Mouse (Mus musculus): ENCODE data around the gene Clcn3.
A peak's percentile ranks its signal among the peaks of the same experiment; 100 is the strongest.

Gene Clcn3

DNA sequence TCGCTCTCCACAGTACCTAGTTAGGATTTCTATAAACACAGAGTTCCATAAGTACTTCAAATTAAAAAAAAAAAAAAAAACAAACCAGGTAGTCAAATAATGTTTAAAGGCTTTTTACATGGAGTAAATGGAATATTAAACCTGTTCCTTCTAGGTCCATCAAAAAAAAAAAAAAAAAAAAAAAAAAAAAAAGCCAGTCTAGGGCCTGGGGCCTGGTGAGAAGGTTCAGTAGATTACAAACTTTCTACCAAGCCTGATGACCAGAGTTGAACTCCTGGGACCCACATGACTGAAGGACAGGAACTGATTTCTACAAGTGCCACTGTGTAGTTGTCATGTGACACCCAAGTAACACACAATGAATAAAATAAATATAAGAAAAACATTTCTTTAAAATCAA lies 31.3 kb downstream of the Clcn3 start:
- no peak for DNase-seq

DNA sequence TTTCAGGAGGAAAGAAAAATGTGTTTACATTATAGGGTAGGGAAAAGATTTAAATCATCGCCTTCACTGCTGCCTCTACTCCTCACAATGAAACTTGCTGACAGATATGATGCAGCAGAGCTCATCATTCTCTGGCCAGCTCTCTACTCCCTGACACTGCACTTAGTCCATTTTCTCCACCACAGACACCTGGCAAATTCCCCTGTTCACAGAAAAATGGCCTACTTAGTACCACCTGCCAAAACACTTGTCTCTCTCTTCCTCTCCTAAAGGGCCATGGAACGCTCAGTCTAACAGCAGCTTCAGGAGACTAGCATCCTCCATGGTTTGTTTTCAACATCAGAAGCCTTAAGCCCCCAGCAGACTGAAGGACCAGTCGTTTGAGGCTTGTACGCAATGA lies 31.8 kb downstream of the Clcn3 start:
- no peak for DNase-seq

DNA sequence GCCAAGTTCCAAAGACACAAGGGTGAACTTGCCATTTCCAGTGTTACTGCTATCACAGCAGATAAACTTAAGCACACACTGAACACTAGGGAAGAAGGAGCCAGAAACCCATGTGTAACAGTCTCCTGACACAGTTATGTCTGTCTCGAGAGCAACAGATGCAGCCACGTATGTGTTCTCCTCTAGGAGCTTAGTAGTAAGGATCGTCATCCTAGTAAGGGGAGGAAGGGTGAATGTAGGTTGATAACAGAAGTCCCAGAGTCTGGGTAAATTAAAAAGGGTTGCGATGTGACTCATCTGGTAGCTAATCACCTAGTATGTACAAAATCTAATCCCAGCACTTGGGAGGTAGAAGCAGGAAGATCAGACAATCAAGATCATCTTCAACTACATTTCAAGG lies 33.2 kb downstream of the Clcn3 start:
- no peak for DNase-seq

DNA sequence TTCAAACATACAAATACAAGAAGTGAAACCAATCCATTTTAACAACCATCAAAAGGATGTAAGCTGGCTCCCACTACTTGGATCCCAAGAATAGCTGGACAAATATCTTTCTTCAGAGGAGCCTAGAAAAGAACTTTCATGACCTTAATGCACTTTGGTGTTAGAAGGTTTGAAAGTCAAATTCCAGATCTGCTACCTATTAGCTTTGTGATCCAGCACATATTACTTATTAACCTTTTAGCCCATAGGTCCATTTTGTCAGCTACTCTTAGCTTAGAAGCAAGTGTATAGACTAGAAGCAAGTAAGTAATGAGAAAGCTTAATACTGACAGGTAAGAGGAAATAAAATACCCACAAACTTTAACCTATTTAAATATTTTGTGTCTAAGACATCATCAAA lies 35.6 kb downstream of the Clcn3 start:
- no peak for DNase-seq

DNA sequence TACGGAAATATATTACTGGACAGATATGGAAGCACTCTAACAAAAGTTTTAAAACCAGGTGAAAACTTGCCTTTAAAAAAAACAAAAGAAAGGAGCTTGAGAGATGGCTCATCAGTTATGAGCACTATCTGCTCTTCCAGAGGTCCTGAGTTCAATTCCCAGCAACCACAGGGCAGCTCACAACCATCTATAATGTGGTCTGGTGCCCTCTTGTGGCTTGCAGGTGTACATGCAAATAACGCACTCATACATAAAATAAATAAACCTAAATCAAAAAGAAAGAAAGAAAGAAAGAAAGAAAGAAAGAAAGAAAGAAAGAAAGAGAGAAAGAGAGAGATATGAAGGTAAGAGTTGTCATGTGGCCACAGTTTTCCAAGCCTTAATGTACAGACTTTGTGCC lies 40.2 kb downstream of the Clcn3 start:
- no peak for DNase-seq

DNA sequence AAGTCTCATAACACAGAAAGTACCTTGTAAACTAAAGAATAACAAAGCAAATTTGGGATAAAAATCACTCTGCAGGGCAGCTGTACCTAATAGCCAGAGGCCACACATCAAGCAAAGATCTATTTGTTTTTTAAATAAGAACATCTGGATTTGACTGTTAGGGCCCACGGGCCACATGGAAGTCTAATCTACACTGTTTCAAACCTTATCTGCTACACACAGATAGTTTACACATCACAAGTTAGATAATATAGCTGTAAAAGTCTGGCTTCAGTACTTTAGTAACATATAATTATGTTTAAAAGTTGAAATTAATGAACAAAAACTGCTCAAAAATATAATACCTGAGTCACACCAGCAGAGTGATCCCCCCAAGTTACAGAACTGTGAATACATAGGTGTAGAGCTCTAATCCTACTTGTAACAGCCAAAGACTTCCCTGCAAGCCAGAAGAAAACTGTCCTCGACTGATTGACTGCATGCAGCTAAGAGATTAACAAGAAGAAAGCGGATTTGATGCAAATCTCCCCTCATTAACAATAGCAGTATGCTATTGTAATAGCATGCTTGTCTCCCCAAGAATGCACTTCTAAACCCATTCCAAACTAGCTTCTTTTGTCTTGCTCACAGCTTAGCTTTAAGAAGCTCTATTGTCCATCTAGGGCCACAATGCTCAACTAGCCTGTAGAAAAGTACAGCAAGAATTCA lies 44.2 kb downstream of the Clcn3 start:
- DNase-seq = no peak

DNA sequence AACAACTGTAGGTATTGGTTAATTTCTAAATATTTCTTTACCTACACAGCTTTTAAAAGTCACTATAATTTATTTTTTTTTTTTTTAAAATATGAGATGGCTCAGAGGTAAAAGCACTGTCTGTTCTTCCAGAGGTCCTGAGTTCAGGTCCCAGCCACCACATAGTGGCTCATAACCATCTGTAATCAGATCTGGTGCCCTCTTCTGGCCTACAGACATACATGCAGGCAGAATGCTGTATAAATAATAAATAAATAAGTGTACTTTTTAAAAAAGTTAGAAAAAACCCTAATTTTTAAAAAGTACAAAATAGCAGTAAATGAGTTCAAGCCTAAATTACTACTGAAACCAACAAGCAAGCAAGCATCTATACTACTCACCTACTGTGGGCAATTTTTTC lies 49.5 kb downstream of the Clcn3 start:
- DNase-seq = no peak

DNA sequence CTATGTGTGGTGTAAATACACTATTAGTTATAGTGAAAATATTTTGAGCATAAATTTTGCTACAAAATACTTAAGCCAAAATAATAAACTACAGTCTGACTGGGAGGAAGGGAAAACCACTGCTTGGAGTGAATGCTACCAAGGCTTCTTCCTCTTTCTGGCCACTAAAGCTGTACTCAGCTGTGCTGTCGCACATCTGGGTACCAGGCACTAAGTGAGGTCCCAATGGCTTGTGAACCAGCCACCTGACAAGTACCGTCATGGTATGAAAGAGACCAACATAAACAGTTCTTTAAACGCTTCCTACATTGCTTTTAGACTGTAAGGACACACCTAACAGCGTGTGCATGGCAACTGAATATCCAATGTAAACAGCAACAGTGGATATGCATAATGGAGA lies 62.9 kb downstream of the Clcn3 start:
- no peak for DNase-seq

DNA sequence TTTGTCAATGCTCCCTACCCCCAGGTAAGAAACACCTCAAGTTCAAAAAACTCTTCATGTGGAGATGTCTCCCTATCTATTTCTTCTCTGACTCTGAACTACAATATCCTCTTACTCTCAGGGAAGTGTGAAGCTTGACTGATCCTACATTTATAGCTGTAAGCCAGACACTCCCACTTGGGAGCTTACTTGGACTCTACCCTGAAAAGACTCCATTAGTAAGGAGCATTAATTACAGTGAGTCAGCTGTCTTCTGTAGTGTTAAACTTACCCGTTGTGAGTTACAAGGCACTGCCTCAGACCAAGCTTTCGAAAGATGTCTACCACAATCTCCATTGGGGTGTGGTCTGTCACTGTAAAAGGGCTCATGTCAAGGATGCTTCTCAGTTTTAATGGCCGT lies 64.0 kb downstream of the Clcn3 start:
- no peak for DNase-seq

DNA sequence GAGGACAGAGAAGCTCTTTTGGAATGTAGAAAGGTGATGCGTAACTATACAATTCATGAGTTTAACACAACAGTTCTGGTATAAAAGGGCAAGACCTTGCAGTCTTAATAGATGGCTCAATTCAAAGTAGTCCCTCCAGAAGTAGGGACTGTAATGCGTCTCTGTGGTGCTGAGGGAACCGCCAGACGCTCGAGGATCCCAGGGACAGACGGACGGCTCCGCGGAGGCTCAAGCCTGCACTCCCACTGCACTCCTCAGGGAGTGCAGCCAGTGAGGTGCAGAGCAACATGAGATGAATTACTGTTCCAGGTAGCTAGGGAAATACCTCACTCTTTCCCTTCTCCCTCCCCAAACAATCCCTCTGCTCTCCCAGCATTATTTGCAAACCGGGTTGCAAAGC lies 70.5 kb downstream of the Clcn3 start:
- no peak for DNase-seq

DNA sequence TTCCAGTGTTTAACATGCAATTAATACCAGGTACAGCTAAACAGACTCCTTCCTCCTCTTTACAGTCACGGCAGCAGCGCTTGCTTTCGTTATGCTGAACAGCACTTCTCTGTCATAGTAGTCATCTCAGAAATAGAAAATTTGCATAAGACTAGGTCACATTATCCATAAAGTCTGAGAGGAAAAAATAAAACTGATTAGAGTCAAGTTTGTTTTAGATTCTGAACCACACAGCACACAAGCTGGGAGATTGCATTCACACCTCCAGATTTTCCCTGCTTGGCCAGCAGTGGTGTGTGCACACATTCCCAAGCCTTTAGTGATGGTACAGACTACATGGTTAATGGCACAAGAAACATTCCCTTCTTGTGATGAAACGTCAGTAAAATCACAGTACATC lies 71.0 kb downstream of the Clcn3 start:
- DNase-seq = no peak

DNA sequence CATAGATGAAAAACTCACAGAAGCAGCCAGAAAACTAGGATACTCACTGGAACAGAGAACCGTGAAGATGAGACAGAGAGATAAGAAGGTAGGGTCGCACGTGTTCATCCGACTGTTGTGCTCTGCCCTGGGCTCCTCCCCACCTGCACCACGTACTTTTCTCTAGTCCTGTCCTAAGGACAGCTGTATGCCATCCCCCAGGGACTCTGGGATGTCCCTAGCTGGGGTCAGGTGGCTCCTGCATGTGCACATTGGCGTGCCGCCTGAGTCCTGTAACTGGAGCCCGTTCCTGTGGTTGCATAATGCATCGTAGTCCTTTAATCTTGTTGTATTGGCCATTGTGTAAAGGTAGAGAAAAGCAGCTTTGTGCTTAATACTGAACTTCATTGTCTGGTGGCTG lies 83.0 kb downstream of the Clcn3 start:
- DNase-seq = no peak

DNA sequence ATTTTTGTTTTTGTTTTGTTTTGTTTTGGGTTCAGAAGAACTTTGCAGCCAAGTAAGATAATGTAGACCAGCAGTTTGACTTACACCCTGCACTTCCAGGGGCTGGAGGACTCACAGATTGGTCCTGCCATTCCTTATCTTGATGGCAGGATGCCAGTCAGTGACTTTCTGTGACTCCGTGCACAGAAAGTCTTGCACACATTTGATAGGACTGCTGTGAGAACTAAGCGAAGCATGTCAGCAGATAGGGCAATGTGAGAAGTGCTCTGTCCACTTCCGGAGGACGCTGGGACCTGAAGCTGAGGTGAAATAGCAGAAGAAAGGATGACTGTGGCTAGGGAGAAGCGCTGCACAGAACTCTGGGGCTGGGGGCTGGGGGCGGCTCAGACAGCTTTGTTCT lies 87.2 kb downstream of the Clcn3 start:
- DNase-seq = no peak

DNA sequence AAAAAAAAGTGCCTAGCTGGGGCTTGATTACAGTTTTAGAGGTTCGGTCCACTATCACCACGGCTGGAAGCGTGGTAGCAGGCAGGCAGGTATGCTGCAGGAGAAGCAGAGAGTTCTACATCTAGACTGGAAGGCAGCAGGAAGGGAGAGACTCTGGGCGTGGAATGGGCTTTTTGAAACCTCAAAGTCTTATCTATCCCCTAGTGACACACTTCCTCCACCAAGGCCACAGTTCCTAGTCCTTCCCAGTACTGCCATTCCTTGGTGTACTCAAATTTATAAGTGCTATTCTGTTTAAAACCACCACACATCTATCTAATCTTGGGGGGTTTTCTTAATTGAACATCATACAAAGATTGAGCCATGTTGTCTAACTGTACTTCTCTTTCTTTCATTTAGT lies 91.3 kb downstream of the Clcn3 start:
- DNase-seq = no peak

DNA sequence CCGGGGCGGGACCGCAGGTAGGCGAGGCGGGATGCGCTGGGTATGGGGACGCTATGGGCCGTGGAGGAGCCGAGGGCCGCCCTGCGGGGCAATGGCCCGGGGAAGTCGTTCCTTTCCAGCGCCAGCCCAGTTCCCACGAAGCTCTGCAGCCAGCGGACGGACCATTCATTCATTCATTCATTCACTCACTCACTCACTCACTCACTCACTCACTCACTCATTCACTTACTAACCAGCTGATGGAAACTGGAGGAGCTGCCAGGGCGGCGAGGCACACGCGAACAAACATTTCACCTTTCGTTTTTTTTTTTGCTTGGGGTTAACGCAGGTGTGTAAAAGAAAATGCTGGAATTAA lies 92.6 kb downstream of the Clcn3 start:
- DNase-seq = no peak

DNA sequence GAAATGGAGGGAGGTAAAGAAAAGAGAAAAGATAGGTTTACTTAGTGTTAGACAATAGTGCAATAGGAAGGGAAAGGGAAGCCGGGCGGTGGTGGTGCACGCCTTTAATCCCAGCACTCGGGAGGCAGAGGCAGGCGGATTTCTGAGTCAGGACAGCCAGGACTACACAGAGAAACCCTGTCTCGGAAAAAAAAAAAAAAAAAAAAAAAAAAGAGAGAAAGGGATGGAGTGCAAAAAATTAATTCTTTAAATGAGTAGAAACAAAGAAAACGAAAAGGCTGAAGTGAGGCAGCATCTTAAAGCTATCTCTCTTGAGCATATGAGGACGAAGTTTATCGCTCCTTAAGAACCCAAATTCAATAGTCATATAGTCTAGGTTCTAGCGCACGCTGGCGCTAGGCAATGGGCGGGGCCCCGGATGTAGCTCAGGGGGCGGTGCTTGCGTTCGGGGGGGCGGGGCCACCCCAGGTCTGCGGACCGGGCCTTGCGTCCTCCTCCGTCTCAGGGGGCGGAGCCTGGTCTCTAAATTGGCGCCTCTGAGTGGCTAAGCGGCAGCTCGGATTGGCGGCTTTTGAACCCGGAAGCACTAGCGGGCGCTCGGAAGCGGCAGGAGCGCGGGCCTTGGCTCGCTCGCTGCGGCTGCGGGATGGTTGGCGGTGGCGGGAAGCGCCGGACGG lies 93.1 kb downstream of the Clcn3 start, which contains the start of gene Hpf1:
Hpf1 (plus strand) TSS at position 576 of the 677 bp plus-strand sequence.
- DNase-seq = peak; percentile 90

DNA sequence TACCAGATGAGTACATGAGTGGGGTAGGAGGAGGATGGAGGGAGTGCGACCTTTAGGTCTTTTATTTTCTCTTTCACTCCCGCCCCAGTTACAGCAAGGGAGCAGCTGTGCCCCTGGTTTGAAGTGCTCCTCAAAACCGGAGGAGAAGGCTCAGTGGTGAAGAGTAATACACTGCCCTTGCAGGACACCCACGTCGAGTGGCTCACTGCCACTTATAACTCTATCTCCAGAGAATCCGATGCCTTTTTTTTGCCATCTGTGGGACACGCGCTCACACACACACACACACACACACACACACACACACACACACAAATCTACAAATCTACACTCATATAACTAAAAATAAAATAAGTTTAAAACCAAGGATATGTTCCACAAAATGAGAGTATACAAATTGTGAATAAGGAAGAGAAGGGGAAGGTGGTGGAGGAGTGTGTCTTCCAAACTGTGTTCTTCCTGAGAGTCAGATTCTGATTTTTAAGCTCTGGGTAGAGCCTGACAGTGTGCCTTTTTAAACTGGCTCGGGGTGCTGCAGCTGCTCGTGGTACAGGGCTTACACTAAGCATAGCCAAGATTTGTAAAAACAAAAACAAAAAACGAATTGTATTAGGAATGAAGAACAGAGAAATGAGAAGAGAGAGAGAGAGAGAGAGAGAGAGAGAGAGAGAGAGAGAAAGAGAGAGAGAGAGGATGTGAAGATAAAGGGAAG lies 93.8 kb downstream of the Clcn3 start:
- DNase-seq = no peak

DNA sequence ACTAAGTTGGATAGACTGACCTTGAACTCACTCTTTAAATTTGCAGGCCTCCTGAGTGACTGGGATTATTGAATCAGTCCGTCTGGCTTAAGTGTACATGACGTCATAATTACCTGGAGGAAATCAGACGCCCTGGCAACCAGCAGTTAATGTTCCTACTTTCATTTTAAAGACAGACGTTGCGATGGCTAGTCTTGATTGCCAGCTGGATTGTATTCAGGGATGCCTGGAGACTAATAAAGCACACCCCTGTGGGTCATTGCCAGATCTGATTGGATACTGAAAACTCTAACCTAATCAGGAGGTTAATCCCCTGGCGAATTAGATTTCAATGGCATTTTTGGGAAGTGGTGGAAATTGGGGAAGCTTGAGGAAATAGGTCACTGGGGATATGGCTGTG lies 96.4 kb downstream of the Clcn3 start:
- DNase-seq = no peak

DNA sequence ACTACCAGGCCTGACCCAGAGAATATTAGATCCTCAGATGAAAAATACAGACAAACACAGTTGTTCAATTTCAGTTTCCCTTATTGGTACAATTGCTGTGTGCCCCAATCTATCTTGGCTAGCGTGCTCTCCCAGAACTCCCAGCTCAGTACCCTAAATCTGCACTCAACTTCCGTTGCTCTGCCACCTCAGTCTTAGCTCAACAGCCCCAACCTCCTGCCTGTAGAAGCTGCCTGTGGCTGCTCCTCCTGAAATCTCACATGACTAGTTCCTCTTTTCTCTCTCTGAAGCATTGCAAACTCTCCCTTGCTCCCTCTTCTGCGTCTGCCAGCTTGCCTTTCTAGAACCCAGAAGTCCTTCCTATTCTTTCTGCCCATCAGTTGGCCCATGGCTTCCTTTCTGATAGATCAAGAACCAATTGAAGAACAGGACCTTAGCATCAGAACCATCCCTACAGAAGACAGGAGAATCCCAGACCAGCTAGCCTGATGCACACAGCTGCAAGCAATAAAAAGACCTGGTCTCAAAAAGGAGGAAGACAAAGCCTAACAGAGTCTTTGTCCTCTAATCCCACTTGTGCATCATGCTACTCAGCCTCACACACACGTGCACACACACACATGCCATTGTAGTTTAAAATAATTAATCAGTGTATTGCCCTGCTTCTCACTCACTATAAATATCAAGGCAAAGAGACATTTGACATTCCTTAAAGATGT lies 99.5 kb downstream of the Clcn3 start:
- DNase-seq = no peak

DNA sequence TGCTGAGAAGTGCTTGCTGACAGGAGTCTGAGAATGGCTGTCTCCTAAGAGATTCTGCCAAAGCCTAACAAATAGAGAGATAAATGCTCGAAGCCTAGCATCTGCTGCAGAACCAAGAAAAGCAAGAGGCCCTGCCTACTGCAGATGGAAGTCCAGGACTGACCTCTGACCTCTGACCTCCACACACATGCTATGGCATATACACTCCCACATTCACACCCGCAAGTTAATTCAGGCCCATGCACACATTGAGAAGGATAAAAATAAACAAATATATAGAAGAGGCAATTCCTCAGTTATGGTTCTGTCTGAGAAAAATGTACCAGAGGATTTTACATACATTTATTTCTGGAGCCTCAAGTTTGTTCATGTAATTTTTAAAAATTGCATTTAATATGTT lies 104.5 kb downstream of the Clcn3 start:
- DNase-seq = no peak

DNA sequence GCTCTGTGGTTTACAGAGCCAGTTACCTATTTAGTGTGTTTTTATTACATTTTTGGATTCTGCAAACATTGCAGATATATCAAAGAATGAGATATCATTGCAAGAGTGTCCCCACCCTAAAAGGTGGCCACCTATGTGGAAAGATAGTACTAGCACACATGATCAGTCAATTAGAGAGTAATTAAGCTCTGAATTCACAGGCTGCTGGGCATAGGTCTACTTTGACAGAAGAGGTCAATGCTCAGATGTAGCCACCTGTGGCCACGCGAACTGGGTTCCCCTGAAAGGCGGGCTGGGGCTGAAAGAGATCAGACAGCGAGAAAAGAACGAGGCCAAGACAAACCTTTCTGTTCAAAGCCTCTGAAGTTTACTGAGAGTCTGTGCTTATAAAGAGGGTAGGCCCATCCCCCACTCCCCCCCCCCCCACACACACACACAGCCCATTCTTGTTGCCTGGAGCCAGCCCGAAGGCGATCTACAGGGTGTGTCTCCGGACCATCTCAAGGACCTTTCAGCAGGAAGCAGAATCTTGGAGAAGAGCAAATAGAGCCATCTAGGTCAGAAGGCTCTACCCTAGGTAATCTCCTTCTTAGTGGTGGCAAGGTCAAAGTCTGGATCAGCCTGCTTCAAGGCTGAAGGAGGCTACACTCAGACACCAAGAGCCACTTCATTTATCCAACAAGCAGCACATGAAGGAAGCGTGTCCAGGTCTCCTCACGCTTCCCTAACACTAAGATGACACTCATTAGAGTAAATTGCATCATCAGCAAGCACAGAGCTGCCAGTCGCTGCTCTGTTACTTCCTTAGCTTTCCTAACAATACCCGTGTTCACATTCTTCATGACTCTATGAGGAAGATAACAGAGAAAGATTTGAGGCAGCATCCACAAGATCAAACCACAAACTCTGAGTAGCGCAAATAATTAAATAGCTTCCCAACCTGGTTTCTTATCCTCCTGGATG lies 112.6 kb downstream of the Clcn3 start:
- DNase-seq = no peak

DNA sequence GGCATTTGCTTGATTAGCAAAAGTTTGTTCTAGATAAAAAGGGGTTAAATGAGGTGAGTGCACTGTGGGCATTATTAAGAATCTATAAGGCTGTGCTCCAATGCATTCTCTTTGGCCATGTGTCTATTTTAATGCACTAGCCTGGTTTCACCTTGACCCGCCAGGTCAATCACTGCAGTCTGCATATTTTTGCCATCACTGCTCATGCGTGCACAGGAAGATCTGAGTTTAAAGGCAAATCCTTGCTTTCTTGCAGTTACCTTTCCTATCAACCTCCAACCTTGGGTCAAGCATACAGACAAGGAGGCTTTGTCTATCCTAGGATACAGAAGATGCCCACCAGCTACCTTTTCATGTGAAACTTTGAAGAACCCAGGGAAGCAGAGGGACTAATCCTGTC lies 113.3 kb downstream of the Clcn3 start:
- no peak for DNase-seq
